Mouse (Mus musculus): ENCODE measurements around the gene Limk1. TPM values are rescaled to one million over a fixed set of nuclear protein-coding genes. Genes with fewer than 3 reads are reported as not detected.

The Limk1 gene
- polyA plus RNA-seq, 1 experiment from 2014 or later: 21.6 TPM

DNA sequence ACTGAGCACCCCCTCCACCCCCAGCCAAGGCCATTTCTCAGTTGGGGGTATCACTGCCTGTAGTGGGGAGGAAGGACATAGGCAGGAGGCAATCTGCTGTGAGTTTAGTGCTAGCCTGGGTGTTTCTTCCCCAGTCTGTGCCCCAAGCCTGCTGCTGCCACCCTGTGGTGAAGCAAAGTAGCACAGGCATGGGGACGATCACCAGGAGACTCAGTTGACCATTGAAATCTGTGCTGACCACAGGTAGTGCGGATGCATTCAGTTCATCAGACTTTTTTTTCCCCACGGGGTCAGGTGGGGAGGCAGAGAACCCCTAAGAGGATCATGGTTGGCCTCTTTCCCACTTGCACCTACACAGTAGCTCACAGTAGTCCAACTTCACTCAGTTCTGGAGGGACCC is 71.3 kb downstream of the Limk1 start:
- H3K27ac ChIP-seq: no peak overlapping the region
- H3K4me1 ChIP-seq: no peaks in the 10 kb centered on the region
- no peaks in the 10 kb centered on the region for H3K27me3 ChIP-seq (replicated peaks)
- 57% methylated on average over 3 of the region's 3 CpGs for WGBS
- no peaks in the 10 kb centered on the region for H3K9me3 ChIP-seq
- H3K36me3 ChIP-seq (replicated peaks): peaks cover 40% of the 10 kb centered on the region
- H3K4me3 ChIP-seq: no peak overlapping the region
- no peak for ATAC-seq (replicated peaks)
- no peak overlapping the region for H3K9ac ChIP-seq
- H3K4me2 ChIP-seq: no peak overlapping the region

DNA sequence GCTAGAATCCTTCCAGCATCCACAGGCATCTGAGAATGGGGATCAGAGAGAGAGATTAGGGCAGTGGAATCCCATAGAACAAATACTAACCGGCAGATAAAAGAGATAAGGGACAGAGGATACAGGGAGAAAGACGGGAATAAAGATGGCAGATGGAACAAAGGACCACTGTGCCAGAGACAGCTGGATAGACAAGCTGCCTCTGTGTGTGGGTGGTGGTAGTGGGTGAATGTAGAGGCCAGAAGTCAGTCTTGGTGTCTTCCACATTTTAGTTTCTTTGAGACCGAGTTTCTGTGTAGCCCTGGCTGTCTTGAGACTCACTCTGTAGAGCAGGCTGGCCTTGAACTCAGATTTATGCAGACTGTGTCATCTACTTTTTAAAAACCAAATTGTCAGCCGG is 72.6 kb downstream of the Limk1 start:
- Histone ChIP-seq H3K9ac (no peak overlapping the region), H3K4me2 (no peak overlapping the region), H3K4me1 (no peaks in the 10 kb centered on the region), H3K27me3 (replicated peaks) (no peaks in the 10 kb centered on the region), H3K27ac (no peak overlapping the region), H3K36me3 (replicated peaks) (peaks cover 32% of the 10 kb centered on the region), H3K4me3 (no peak overlapping the region), H3K9me3 (no peaks in the 10 kb centered on the region)
- 67% methylated on average over 4 of the region's 4 CpGs for whole genome bisulfite sequencing
- ATAC-seq (replicated peaks): no peak

DNA sequence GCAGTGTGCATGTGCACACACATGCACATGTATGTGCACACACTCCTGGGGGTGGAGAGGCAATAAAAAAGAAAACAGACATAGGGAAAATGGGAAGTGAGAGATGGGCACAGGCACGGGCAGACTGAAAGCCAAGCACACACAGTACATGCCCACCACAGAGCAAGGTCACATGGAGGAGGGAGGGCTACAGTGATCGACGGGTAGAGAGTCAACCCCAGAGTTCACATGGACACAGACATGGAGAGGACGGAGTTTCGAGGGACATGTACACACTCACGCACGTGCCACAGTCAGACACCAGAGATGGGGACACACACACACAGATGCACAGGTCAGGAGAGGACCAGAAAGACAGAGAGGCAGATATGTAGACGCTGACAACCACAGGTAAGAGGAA is 73.0 kb downstream of the Limk1 start:
- H3K27me3 ChIP-seq (replicated peaks): no peaks in the 10 kb centered on the region
- ATAC-seq (replicated peaks): no peak
- peaks cover 28% of the 10 kb centered on the region for H3K36me3 ChIP-seq (replicated peaks)
- H3K9ac ChIP-seq: no peak overlapping the region
- H3K4me2 ChIP-seq: no peak overlapping the region
- WGBS: 89% methylated on average over 8 of the region's 8 CpGs
- no peaks in the 10 kb centered on the region for H3K9me3 ChIP-seq
- no peak overlapping the region for H3K27ac ChIP-seq
- H3K4me3 ChIP-seq: no peak overlapping the region
- H3K4me1 ChIP-seq: no peaks in the 10 kb centered on the region

DNA sequence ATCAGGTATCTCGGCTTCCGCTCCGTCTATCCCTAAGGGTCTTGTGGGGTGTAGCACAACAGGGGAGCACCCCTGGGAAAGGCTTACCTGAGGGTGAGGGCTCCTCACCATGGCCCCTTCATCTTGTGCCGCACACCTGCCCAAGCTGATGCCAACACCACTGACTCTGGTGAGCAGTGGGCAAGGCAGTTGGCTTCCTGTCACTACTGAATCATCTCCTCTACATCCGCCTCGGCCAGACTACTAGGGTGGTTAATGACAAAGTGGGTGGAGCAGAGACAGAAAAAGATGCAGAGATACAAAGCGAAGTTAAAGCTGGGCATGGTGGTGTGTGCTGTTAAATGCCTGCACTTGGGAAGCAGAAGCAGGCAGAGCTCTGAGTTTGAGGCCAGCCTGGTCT is 73.6 kb downstream of the Limk1 start, which contains the start of gene Lat2:
Gene Lat2, minus strand, starts transcription at position 224 of the 400 bp plus-strand sequence.
- ATAC-seq (replicated peaks): no peak
- Histone ChIP-seq H3K9me3 (no peaks in the 10 kb centered on the region), H3K4me1 (no peaks in the 10 kb centered on the region), H3K36me3 (replicated peaks) (peaks cover 23% of the 10 kb centered on the region), H3K27ac (no peak within 1 kb of the TSS), H3K27me3 (replicated peaks) (no peaks in the 10 kb centered on the region), H3K9ac (no peak within 1 kb of the TSS), H3K4me3 (no peak within 1 kb of the TSS), H3K4me2 (no peak within 1 kb of the TSS)
- 91% methylated on average over 7 of the region's 7 CpGs for WGBS

DNA sequence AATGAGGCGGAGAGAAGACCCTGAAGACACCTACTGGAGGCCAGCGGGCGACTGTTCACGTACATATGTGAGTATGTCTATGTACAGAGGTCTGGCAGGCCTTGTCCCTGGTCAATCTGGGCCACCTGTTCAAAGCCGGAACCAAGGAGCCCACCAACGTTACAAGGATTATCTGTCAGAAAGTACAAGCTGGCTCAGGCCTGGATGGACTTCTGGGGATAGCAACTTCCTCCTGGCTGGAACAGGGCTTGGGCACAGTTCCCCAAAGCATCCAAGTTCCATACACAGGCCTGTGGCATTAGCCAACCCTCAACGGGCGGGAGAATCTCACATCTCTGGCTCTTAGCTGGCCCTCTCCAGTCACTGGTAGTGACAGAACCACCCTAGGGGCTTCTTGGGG is 74.1 kb downstream of the Limk1 start:
- H3K4me1 ChIP-seq: no peaks in the 10 kb centered on the region
- no peaks in the 10 kb centered on the region for H3K27me3 ChIP-seq (replicated peaks)
- no peak for ATAC-seq (replicated peaks)
- H3K4me3 ChIP-seq: no peak overlapping the region
- no peak overlapping the region for H3K27ac ChIP-seq
- H3K36me3 ChIP-seq (replicated peaks): peaks cover 18% of the 10 kb centered on the region
- no peaks in the 10 kb centered on the region for H3K9me3 ChIP-seq
- H3K9ac ChIP-seq: no peak overlapping the region
- no peak overlapping the region for H3K4me2 ChIP-seq
- 95% methylated on average over 8 of the region's 8 CpGs for WGBS

DNA sequence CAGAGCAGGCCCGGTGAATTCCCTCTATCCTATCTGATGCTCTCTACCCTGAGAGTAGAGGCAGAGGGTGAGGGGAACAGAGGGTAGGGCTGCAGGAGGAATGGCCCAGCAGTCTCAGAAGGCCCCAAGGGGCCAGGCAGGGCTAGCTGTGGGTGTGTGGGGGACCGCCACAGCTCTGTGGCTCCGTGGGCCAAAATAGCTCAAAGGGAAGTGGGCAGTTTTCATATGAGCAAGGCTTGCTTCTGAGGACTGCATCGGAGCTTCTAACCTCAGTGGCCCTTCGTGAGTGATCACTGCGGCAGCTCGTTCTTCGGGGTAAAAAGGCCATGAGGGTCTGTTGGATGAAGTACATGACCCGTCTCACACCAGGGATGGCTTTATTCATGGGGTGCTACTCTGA is 74.7 kb downstream of the Limk1 start:
- H3K4me2 ChIP-seq: no peak overlapping the region
- WGBS: 91% methylated on average over 9 of the region's 9 CpGs
- H3K27me3 ChIP-seq (replicated peaks): no peaks in the 10 kb centered on the region
- H3K27ac ChIP-seq: no peak overlapping the region
- H3K4me1 ChIP-seq: no peaks in the 10 kb centered on the region
- H3K9ac ChIP-seq: no peak overlapping the region
- no peak for ATAC-seq (replicated peaks)
- no peak overlapping the region for H3K4me3 ChIP-seq
- H3K9me3 ChIP-seq: no peaks in the 10 kb centered on the region
- peaks cover 12% of the 10 kb centered on the region; the same call in 1 of the 2 replicates for H3K36me3 ChIP-seq (replicated peaks)

DNA sequence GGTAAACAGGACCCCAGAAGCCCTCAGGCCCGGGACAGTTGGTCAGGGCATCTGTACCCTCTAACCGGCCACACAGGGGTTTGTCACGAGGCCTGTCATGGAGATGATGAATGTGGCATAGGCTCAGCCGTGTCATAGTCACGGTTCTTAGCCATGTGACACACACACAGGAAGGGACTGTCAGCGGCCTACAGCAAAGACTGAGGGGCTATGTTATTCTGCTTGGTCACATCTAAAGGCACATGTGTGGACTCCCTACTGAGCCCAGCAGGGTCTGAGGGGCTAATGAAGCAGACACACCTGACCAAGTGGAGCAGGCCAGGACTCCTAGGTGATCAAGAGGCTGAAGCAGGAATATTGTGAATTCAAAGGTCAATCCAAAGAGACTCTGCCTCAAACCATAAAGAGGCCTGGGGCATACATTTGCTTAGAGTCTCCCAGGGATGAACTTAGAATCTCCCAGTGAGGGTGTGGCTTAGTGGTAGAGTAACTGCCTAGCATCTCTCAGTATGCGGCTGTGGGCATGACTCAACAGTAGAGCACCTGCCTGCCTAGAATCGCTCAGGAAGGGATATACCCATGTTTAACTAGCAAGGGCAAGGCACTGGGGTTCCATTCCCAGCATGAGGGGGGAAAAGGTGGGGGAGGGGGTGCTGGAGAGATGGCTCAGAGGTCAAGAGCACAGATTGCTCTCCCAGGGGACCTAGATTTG is 76.4 kb downstream of the Limk1 start:
- no peak overlapping the region for H3K4me2 ChIP-seq
- ATAC-seq (replicated peaks): no peak
- H3K4me1 ChIP-seq: no peaks in the 10 kb centered on the region
- no peak overlapping the region for H3K4me3 ChIP-seq
- no peak overlapping the region for H3K27ac ChIP-seq
- H3K9me3 ChIP-seq: no peaks in the 10 kb centered on the region
- no peaks in the 10 kb centered on the region for H3K27me3 ChIP-seq (replicated peaks)
- WGBS: 73% methylated on average over 8 of the region's 8 CpGs
- H3K36me3 ChIP-seq (replicated peaks): no peaks in the 10 kb centered on the region
- no peak overlapping the region for H3K9ac ChIP-seq

DNA sequence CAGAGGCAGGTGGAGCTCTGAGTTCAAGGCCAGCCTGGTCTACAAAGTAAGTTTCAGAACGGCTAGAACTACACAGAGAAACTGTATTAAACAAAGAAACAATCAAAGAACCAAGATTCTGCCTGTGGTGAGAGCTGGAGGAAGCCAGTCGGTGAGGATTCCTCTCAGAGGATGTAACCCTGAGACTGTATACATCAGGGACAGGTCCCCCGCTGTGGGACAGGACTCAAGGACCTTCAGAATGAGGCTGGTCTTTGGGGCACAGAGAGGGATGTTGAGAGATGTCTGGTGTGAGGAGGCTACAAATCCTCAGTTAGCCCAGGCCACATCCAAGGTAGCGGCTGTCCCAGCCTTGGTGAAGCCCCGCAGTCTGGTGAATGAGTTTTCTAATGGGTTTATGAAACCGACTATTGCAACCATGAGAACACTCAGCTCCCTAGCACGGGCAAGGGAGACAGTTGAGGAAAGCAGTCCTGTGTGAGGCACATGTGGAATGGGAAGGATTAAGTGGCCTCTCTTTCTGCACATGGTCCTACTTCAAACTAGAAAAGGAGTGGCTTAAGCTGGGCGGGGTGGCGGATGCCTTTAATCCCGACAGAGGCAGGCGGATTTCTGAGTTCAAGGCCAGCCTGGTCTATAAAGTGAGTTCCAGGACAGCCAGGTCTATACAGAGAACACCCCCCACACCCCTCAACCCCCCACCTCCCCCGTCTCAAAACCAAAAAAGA is 78.3 kb downstream of the Limk1 start:
- Histone ChIP-seq H3K9ac (no peak overlapping the region), H3K4me2 (no peak overlapping the region), H3K27me3 (replicated peaks) (no peaks in the 10 kb centered on the region), H3K4me1 (no peaks in the 10 kb centered on the region), H3K4me3 (no peak overlapping the region), H3K27ac (no peak overlapping the region), H3K36me3 (replicated peaks) (no peaks in the 10 kb centered on the region), H3K9me3 (no peaks in the 10 kb centered on the region)
- no peak for ATAC-seq (replicated peaks)
- 89% methylated on average over 12 of the region's 12 CpGs for WGBS

DNA sequence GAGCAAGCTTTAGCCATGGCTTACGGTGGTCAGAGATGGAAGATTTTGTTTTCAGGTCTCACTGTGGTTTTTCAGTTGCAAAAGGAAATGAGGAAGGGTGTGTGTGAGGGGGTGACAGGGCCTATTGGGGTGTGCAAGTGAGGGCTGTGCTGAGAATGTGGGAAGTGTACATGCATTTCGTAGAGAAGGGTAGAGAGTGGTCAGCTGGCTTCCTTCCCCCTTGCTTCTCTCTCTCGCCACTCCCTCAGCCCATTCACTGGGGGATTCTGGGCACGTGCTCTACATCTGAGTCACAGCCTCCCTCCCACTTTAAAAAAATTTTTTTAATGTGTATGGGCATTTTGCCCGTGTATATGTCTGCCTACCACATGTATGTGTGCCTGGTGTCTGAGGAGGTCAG is 81.3 kb downstream of the Limk1 start:
- no peak for ATAC-seq (replicated peaks)
- H3K4me2 ChIP-seq: no peak overlapping the region
- no peaks in the 10 kb centered on the region for H3K4me1 ChIP-seq
- H3K27ac ChIP-seq: no peak overlapping the region
- WGBS: 66% methylated on average over 5 of the region's 5 CpGs
- no peak overlapping the region for H3K4me3 ChIP-seq
- H3K9ac ChIP-seq: no peak overlapping the region
- no peaks in the 10 kb centered on the region for H3K9me3 ChIP-seq
- no peaks in the 10 kb centered on the region for H3K36me3 ChIP-seq (replicated peaks)
- no peaks in the 10 kb centered on the region for H3K27me3 ChIP-seq (replicated peaks)

DNA sequence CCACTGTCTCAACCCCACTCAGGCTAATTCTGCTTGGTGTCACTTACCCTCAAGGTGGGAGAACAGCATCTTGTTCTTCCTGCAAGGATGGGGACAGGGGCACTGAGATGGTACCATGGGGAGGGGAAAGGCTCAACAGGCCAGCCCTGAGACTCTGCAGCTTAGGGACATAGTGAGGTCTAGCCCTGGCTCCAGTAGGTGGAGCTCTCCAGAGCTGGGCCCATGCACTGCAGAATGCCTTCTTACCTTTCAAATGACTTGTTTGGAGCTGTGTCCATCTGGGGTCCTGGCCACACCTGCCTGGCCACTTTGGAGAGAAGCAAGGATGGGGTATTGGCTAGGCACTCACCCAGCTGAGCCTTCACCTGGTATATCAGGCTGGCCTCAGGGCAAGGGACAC is 82.1 kb downstream of the Limk1 start:
- no peak overlapping the region for H3K4me2 ChIP-seq
- H3K4me1 ChIP-seq: no peaks in the 10 kb centered on the region
- H3K27me3 ChIP-seq (replicated peaks): no peaks in the 10 kb centered on the region
- no peak for ATAC-seq (replicated peaks)
- no peaks in the 10 kb centered on the region for H3K36me3 ChIP-seq (replicated peaks)
- H3K9me3 ChIP-seq: no peaks in the 10 kb centered on the region
- no peak overlapping the region for H3K27ac ChIP-seq
- H3K9ac ChIP-seq: no peak overlapping the region
- no peak overlapping the region for H3K4me3 ChIP-seq

Other genes starting within 250 kb of the Limk1 start
- 89.0 and 90.2 TPM in 2 replicates for gene Gtf2ird1, start 231.9 kb downstream of the Limk1 start, polyA plus RNA-seq (2015; fragmentation: Nextera tagmentation; extraction: Ambion mirVana)
- gene Clip2, start 136.2 kb downstream of the Limk1 start, polyA plus RNA-seq (2015; fragmentation: Nextera tagmentation; extraction: Ambion mirVana): 16.1 and 16.9 TPM in 2 replicates
- gene Syna, start 128.4 kb downstream of the Limk1 start, polyA plus RNA-seq (2015; fragmentation: Nextera tagmentation; extraction: Ambion mirVana): 0.64 and 0.98 TPM in 2 replicates
- 191 and 194 TPM in 2 replicates for gene Rfc2, start 107.2 kb downstream of the Limk1 start, polyA plus RNA-seq (2015; fragmentation: Nextera tagmentation; extraction: Ambion mirVana)
- 3.0 and 3.5 TPM in 2 replicates for gene Lat2, start 73.6 kb downstream of the Limk1 start, polyA plus RNA-seq (2015; fragmentation: Nextera tagmentation; extraction: Ambion mirVana)
- gene Eif4h, start 49.1 kb downstream of the Limk1 start, polyA plus RNA-seq (2015; fragmentation: Nextera tagmentation; extraction: Ambion mirVana): 343 and 356 TPM in 2 replicates
- 8.7 and 9.3 TPM in 2 replicates for gene Eln, start 58.7 kb upstream of the Limk1 start, polyA plus RNA-seq (2015; fragmentation: Nextera tagmentation; extraction: Ambion mirVana)
- not detected in 2 replicates for gene Tmem270, start 218.1 kb upstream of the Limk1 start, polyA plus RNA-seq (2015; fragmentation: Nextera tagmentation; extraction: Ambion mirVana)
- 0.32 TPM in 1 of 2 replicates, not detected in the other for gene Cldn13, start 226.9 kb upstream of the Limk1 start, polyA plus RNA-seq (2015; fragmentation: Nextera tagmentation; extraction: Ambion mirVana)
- 7.2 and 8.4 TPM in 2 replicates for gene Mettl27, start 243.8 kb upstream of the Limk1 start, polyA plus RNA-seq (2015; fragmentation: Nextera tagmentation; extraction: Ambion mirVana)